Comparison of ENCODE assay signal across 8 mouse cellular contexts in the genomic region with DNA sequence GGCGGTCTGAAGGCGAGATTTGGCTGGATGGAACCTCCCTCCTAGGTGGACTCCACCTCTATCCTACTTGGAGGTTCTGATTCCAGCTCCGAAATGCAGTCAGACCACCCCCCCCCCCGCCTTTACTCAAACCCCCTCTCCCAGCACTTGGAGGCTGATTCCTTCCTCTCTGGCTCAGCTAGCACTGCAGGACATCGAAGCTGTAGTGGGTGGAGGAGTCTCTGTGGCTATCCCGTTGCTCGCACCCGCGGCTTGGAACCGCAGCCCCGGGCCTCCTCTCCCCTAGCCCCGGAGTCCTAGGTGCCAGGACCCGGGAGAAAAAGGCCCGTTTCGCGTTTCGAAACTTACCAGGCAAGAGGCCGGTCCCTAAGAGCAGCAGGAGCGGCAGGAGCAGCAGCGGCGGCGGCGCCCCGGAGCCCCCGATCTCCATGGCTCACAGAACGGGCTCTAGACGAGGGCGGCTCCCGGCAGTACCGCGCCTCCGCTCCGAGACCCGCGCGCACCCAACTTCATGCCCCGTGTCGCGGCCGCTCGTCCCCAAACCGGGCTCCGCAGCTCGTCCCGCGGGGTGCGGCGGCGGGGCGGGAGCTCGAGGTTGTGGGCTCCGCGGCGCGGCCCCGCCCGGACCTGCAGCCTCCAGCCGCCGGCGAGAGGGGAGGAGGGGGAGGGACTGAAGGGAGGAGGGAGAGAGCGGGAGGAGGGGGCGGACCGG. TPM values are rescaled to one million over a fixed set of nuclear protein-coding genes. Genes with fewer than 3 reads are reported as not detected.
DNase-seq lines count a peak whose midpoint lies in the region; TF ChIP-seq lines count a peak whose summit lies in the region.

No protein-coding gene starts in this region.

- peak; percentile 14 to 32 for DNase-seq in cerebellum, adult 2 months
- no peak for DNase-seq in cerebellum, adult 9-10 months
- DNase-seq in right cerebral cortex, adult 18-20 months = peak; percentile 22
- no peak for DNase-seq in right cerebral cortex, postnatal 36 days (ENCODE audit: low spot score in 2 of 2)
- DNase-seq in heart, postnatal 14 days = peak; percentile 6 to 27
- DNase-seq in liver = peak; percentile 24
- DNase-seq in right cerebral cortex, postnatal 4 days = peak; percentile 41
- DNase-seq in spleen, adult 18-20 months = no peak

- intact Hi-C loops in heart, postnatal 14 days (cut with DNase I) = no loop called here

- peaks cover 3% of the 10 kb centered on the region; the same call in 1 of the 2 replicates for H3K4me1 ChIP-seq in cerebellum, adult 2 months (ENCODE audit: control insufficient read depth, insufficient read depth, low read length)

- no peak for TF ChIP-seq CTCF in cerebellum, adult 2 months (IDR thresholded peaks at IDR 0.05; ENCODE audit: borderline replicate concordance, insufficient read depth, low read depth, low read length)

- peak overlapping the region; percentile 51 for H3K4me3 ChIP-seq in cerebellum, adult 2 months (replicated peaks; ENCODE audit: insufficient read depth, low read depth, low read length)

- TF ChIP-seq POLR2A in cerebellum, adult 2 months (IDR thresholded peaks at IDR 0.05; ENCODE audit: borderline replicate concordance, insufficient read depth, low read length) = no peak

- no peak overlapping the region for H3K27ac ChIP-seq in cerebellum, adult 2 months (ENCODE audit: insufficient read depth, low read length)

- no peaks in the 10 kb centered on the region for H3K27me3 ChIP-seq in cerebellum, adult 2 months (ENCODE audit: control insufficient read depth, insufficient read depth, low read length)

- WGBS in cerebellum, adult 2 months = 3% methylated on average over 62 of the region's 63 CpGs

RNA-seq across cellular contexts. Expression of a gene that starts 4.5 kb away (rescaled TPM):
- polyA plus RNA-seq in cerebellum, adult 2 months (2012; rRNA removed) = 10.1 and 14.4 TPM in 2 replicates
- under 1 TPM in 1 of 2 experiments, not detected in 1; 0.17 TPM for total RNA-seq in heart, postnatal 14 days (2021)

RNA-seq across cellular contexts. Expression of a gene that starts 52.5 kb away (rescaled TPM):
- polyA plus RNA-seq in cerebellum, adult 2 months (2012; rRNA removed) = 2.6 and 3.5 TPM in 2 replicates
- total RNA-seq in heart, postnatal 14 days (2021) = 1 to 10 TPM in 1 of 2 experiments, under 1 TPM in 1; 0.56 to 1.0 TPM

Comparison
In these comparisons a context has a peak if more than half of its experiments do, and no peak if none do; other contexts are left out.
1. DNase-seq: peak in cerebellum, adult 2 months (2 of 2), right cerebral cortex, adult 18-20 months (single experiment), heart, postnatal 14 days (2 of 2), liver (single experiment) and right cerebral cortex, postnatal 4 days (single experiment); none in cerebellum, adult 9-10 months (single experiment), right cerebral cortex, postnatal 36 days (0 of 2) and spleen, adult 18-20 months (0 of 2).